Mouse (Mus musculus) forebrain, embryonic 11.5 days (tissue): ENCODE data around the gene Ero1l. TPM values are rescaled to one million over a fixed set of nuclear protein-coding genes. Genes with fewer than 3 reads are reported as not detected.

ENCODE experiments used
- ATAC-seq: fragments of 200-750 bp; cut with Nextera tagmentation; replicated peaks from 2 replicates; pipeline ENCODE4 v1.8.0; 2017; ENCODE audit warnings: moderate TSS enrichment; ENCODE audit not compliant: low FRiP score
- DNase-seq: peaks from one replicate; pipeline ENCODE4 v3.0.0-alpha.2; 2017; ENCODE audit warnings: low spot score
- H3K27ac ChIP-seq: fragments of 300-500 bp; sonication (generic); 2 replicates; pipeline ENCODE4 v1.5.1; 2014; ENCODE audit warnings: low read depth, low read length
- H3K27me3 ChIP-seq: fragments of 300-500 bp; sonication (generic); 2 replicates; pipeline ENCODE4 v1.6.1; 2014; ENCODE audit warnings: mild to moderate bottlenecking, low read length, mixed read lengths; ENCODE audit not compliant: control insufficient read depth, insufficient read depth
- H3K36me3 ChIP-seq: fragments of 300-500 bp; sonication (generic); 2 replicates; pipeline ENCODE4 v1.6.1; 2014; ENCODE audit warnings: mild to moderate bottlenecking, low read length, moderate library complexity, mixed read lengths; ENCODE audit not compliant: control insufficient read depth, insufficient read depth
- H3K4me1 ChIP-seq: fragments of 300-500 bp; sonication (generic); replicated peaks from 2 replicates; pipeline ENCODE4 v1.6.1; 2014; ENCODE audit warnings: low read length, mixed read lengths; ENCODE audit not compliant: control insufficient read depth, insufficient read depth
- H3K4me2 ChIP-seq: fragments of 300-500 bp; sonication (generic); 2 replicates; pipeline ENCODE4 v1.6.1; 2014; ENCODE audit warnings: low read depth, mild to moderate bottlenecking, low read length, moderate library complexity, mixed read lengths; ENCODE audit not compliant: severe bottlenecking
- H3K4me3 ChIP-seq: fragments of 300-500 bp; sonication (generic); 2 replicates; pipeline ENCODE4 v1.5.1; 2014; ENCODE audit warnings: low read depth, low read length
- H3K9ac ChIP-seq: fragments of 300-500 bp; sonication (generic); 2 replicates; pipeline ENCODE4 v1.6.1; 2014; ENCODE audit warnings: low read length
- H3K9me3 ChIP-seq: fragments of 300-500 bp; sonication (generic); 2 replicates; pipeline ENCODE4 v1.6.1; 2016; ENCODE audit warnings: low read length, mixed read lengths; ENCODE audit not compliant: control insufficient read depth
- WGBS: fragments of 180-500 bp; shearing (Covaris S2); extraction: QIAGEN DNeasy Blood & Tissue Kit; methylation state at CpG from one replicate; pipeline ENCODE4 v1.1.7; 2014; 5-methylcytosine and 5-hydroxymethylcytosine counted together
- polyA plus RNA-seq: library from polyadenylated mRNA; unstranded; fragments of >200 nt; fragmentation: Nextera tagmentation; extraction: Ambion mirVana; gene quantifications from 2 replicates; pipeline ENCODE4 v1.2.1, GENCODE M21; 2014

Ero1l gene
- polyA plus RNA-seq = 30.4 and 36.6 TPM in 2 replicates

GRCm38 (mm10) chr14:45318426-45319236 lies at the start of gene Ero1l:
TSS of gene Ero1l (minus strand) at chr14:45318771.
- DNase-seq = peak; percentile 89
- Histone ChIP-seq H3K4me1 (peaks cover 3% of the 10 kb centered on the region; the same call in 1 of the 2 replicates), H3K4me3 (peak within 1 kb of the TSS; percentile 84), H3K9ac (peak within 1 kb of the TSS; percentile 92), H3K4me2 (peak within 1 kb of the TSS; percentile 88), H3K9me3 (no peaks in the 10 kb centered on the region), H3K27ac (peak within 1 kb of the TSS; percentile 79), H3K36me3 (no peaks in the 10 kb centered on the region), H3K27me3 (no peaks in the 10 kb centered on the region)
- 2% methylated on average over 71 of the region's 74 CpGs for WGBS
- ATAC-seq = peak; percentile 96

- ATAC-seq = no peak
- H3K36me3 ChIP-seq = peaks cover 5% of the 10 kb centered on the region; the same call in 1 of the 2 replicates
These were observed 46.6 kb upstream of the Ero1l start for GRCm38 (mm10) chr14:45365196-45365587.

GRCm38 (mm10) chr14:45364211-45365195 lies 45.9 kb upstream of the Ero1l start:
- 81% methylated on average over 16 of the region's 16 CpGs for WGBS
- H3K4me1 ChIP-seq = no peaks in the 10 kb centered on the region
- peaks cover 3% of the 10 kb centered on the region; the same call in 1 of the 2 replicates for H3K36me3 ChIP-seq
- no peaks in the 10 kb centered on the region for H3K9me3 ChIP-seq
- H3K4me2 ChIP-seq = no peak overlapping the region
- no peak overlapping the region for H3K27ac ChIP-seq
- ATAC-seq (no peak), DNase-seq (no peak)
- no peak overlapping the region for H3K9ac ChIP-seq
- no peak overlapping the region for H3K4me3 ChIP-seq
- H3K27me3 ChIP-seq = no peaks in the 10 kb centered on the region

More at GRCm38 (mm10) chr14:45365196-45365587, 46.6 kb upstream of the Ero1l start:
- no peaks in the 10 kb centered on the region for H3K27me3 ChIP-seq
- no peak overlapping the region for H3K27ac ChIP-seq
- no peak overlapping the region for H3K9ac ChIP-seq
- 81% methylated on average over 6 of the region's 6 CpGs for WGBS
- H3K9me3 ChIP-seq = no peaks in the 10 kb centered on the region
- no peak overlapping the region for H3K4me3 ChIP-seq
- DNase-seq = no peak
- H3K4me1 ChIP-seq = no peaks in the 10 kb centered on the region
- H3K4me2 ChIP-seq = no peak overlapping the region

- peak within 1 kb of the TSS; percentile 72 for H3K4me2 ChIP-seq
- peak within 1 kb of the TSS; percentile 64 for H3K4me3 ChIP-seq
- peak within 1 kb of the TSS; percentile 69 for H3K9ac ChIP-seq
- WGBS = under 1% methylated on average over 63 of the region's 93 CpGs
- no peaks in the 10 kb centered on the region for H3K27me3 ChIP-seq
- DNase-seq (peak; percentile 97), ATAC-seq (peak; percentile 99)
- peaks cover 3% of the 10 kb centered on the region for H3K36me3 ChIP-seq
- peak within 1 kb of the TSS; percentile 50; the same call in 1 of the 2 replicates for H3K27ac ChIP-seq
- H3K4me1 ChIP-seq = peaks cover 4% of the 10 kb centered on the region; the same call in 1 of the 2 replicates
- H3K9me3 ChIP-seq = no peaks in the 10 kb centered on the region
These were observed 32.6 kb upstream of the Ero1l start, which contains the start of gene Styx for GRCm38 (mm10) chr14:45350931-45351859. TSS of gene Styx (plus strand) at chr14:45351093.

GRCm38 (mm10) chr14:45329589-45330181 lies 11.1 kb upstream of the Ero1l start, which contains the start of gene Psmc6:
TSS of gene Psmc6 (plus strand) at chr14:45329788.
- H3K4me3 ChIP-seq = peak within 1 kb of the TSS; percentile 63
- 0 out of 2 replicates have a peak, but pooled peaks cover 2% of the 10 kb centered on the region for H3K4me1 ChIP-seq
- H3K9me3 ChIP-seq = no peaks in the 10 kb centered on the region
- H3K27me3 ChIP-seq = no peaks in the 10 kb centered on the region
- peak within 1 kb of the TSS; percentile 61 for H3K4me2 ChIP-seq
- H3K9ac ChIP-seq = peak within 1 kb of the TSS; percentile 90
- H3K36me3 ChIP-seq = no peaks in the 10 kb centered on the region; the same call in 1 of the 2 replicates
- WGBS = under 1% methylated on average over 42 of the region's 44 CpGs
- peak; percentile 97 for DNase-seq
- peak; percentile 98 for ATAC-seq
- H3K27ac ChIP-seq = peak within 1 kb of the TSS; percentile 60

- no peak overlapping the region for H3K27ac ChIP-seq
- peak overlapping the region; percentile 43; the same call in 1 of the 2 replicates for H3K9ac ChIP-seq
- H3K4me3 ChIP-seq = peak overlapping the region; percentile 63; the same call in 1 of the 2 replicates
- WGBS = 13% methylated on average over 8 of the region's 8 CpGs
- 0 out of 2 replicates have a peak, but pooled peaks cover 2% of the 10 kb centered on the region for H3K4me1 ChIP-seq
- ATAC-seq (peak; percentile 29), DNase-seq (no peak)
- H3K27me3 ChIP-seq = no peaks in the 10 kb centered on the region
- H3K9me3 ChIP-seq = no peaks in the 10 kb centered on the region
- peak overlapping the region; percentile 47 for H3K4me2 ChIP-seq
- H3K36me3 ChIP-seq = no peaks in the 10 kb centered on the region; the same call in 1 of the 2 replicates
These were observed 10.5 kb upstream of the Ero1l start for GRCm38 (mm10) chr14:45329018-45329588.

GRCm38 (mm10) chr14:45328072-45328713 lies 9.6 kb upstream of the Ero1l start:
- H3K36me3 ChIP-seq = no peaks in the 10 kb centered on the region; the same call in 1 of the 2 replicates
- 0 out of 2 replicates have a peak, but pooled peaks cover 2% of the 10 kb centered on the region for H3K4me1 ChIP-seq
- no peaks in the 10 kb centered on the region for H3K27me3 ChIP-seq
- ATAC-seq (no peak), DNase-seq (no peak)
- H3K9me3 ChIP-seq = no peaks in the 10 kb centered on the region
- no peak overlapping the region for H3K4me3 ChIP-seq
- no peak overlapping the region for H3K4me2 ChIP-seq
- WGBS = 93% methylated on average over 4 of the region's 4 CpGs
- H3K9ac ChIP-seq = no peak overlapping the region
- H3K27ac ChIP-seq = no peak overlapping the region
